Comparison of ENCODE assay signal across 9 mouse cellular contexts in the genomic region with DNA sequence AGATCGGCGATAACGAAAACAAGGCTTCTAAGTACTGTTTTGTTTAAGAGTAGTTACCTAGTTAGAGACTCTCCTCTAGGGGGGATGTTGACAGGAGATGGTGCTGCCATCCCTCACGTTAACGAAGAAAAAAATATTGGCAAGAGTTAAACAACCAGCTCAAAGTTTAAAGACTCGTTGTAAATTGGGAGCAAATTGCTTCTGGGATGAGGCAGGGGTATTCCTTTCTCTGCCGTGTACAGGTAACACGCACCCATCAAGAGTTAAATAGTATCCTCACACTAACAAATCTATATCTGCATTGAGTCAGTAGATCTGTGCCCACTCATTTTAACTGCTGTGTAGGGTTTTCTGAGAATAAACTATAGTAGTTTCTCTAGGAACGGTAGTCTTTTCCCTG. TPM values are rescaled to one million over a fixed set of nuclear protein-coding genes. Genes with fewer than 3 reads are reported as not detected.
DNase-seq lines count a peak whose midpoint lies in the region; ATAC-seq and TF ChIP-seq lines count a peak whose summit lies in the region.
"Had no signal": no experiment of that assay in that cellular context is flagged by ENCODE, and none has a peak within 500 bp of the region (broad histone marks: within the 10 kb centered on the region; RNA-seq: fewer than 3 reads in every experiment).

No protein-coding gene starts in this region.

- H3K4me2 ChIP-seq in neural tube, embryonic 11.5 days (ENCODE audit: low read depth): peak overlapping the region; percentile 72
- peak overlapping the region; percentile 79 for H3K4me2 ChIP-seq in limb, embryonic 14.5 days (replicated peaks; ENCODE audit: low read depth, low read length, severe bottlenecking)
- H3K4me2 ChIP-seq in stomach, embryonic 15.5 days: peak overlapping the region; percentile 66

- H3K27me3 ChIP-seq in cerebellum, adult 2 months (ENCODE audit: control insufficient read depth, insufficient read depth, low read length): no peaks in the 10 kb centered on the region
- no peaks in the 10 kb centered on the region for H3K27me3 ChIP-seq in neural tube, embryonic 11.5 days (ENCODE audit: control insufficient read depth, insufficient read depth, low read length)
- no peaks in the 10 kb centered on the region for H3K27me3 ChIP-seq in limb, embryonic 14.5 days (ENCODE audit: control insufficient read depth, insufficient read depth, low read length)
- no peaks in the 10 kb centered on the region for H3K27me3 ChIP-seq in stomach, embryonic 15.5 days (replicated peaks)

- no peak for TF ChIP-seq POLR2A in cerebellum, adult 2 months (IDR thresholded peaks at IDR 0.05; ENCODE audit: borderline replicate concordance, insufficient read depth, low read length)
- no peak for TF ChIP-seq POLR2A in limb, embryonic 14.5 days (IDR thresholded peaks at IDR 0.05; ENCODE audit: borderline replicate concordance, extremely low read depth, insufficient read depth, insufficient read length)

- H3K9me3 ChIP-seq in neural tube, embryonic 11.5 days (ENCODE audit: control insufficient read depth, low read length): no peaks in the 10 kb centered on the region
- H3K9me3 ChIP-seq in limb, embryonic 14.5 days (ENCODE audit: control insufficient read depth, low read length): no peaks in the 10 kb centered on the region
- no peaks in the 10 kb centered on the region for H3K9me3 ChIP-seq in stomach, embryonic 15.5 days

- H3K27ac ChIP-seq in cerebellum, adult 2 months (ENCODE audit: insufficient read depth, low read length): no peak overlapping the region
- H3K27ac ChIP-seq in neural tube, embryonic 11.5 days (ENCODE audit: low read depth, low read length): peak overlapping the region; percentile 93
- peak overlapping the region; percentile 85 for H3K27ac ChIP-seq in limb, embryonic 14.5 days (replicated peaks; ENCODE audit: low read depth, low read length)
- H3K27ac ChIP-seq in stomach, embryonic 15.5 days: peak overlapping the region; percentile 92

- H3K36me3 ChIP-seq in neural tube, embryonic 11.5 days (ENCODE audit: control insufficient read depth, insufficient read depth, low read length): peaks cover 7% of the 10 kb centered on the region; the same call in 1 of the 2 replicates
- peaks cover 29% of the 10 kb centered on the region for H3K36me3 ChIP-seq in limb, embryonic 14.5 days (ENCODE audit: control insufficient read depth, insufficient read depth, low read length)
- peaks cover 10% of the 10 kb centered on the region for H3K36me3 ChIP-seq in stomach, embryonic 15.5 days

- H3K4me1 ChIP-seq in cerebellum, adult 2 months (ENCODE audit: control insufficient read depth, insufficient read depth, low read length): no peaks in the 10 kb centered on the region
- peaks cover 7% of the 10 kb centered on the region; the same call in 1 of the 2 replicates for H3K4me1 ChIP-seq in neural tube, embryonic 11.5 days (ENCODE audit: control insufficient read depth, insufficient read depth, low read length)
- H3K4me1 ChIP-seq in limb, embryonic 14.5 days (ENCODE audit: control insufficient read depth, insufficient read depth, low read length): peaks cover 8% of the 10 kb centered on the region; the same call in 1 of the 2 replicates
- H3K4me1 ChIP-seq in stomach, embryonic 15.5 days: peaks cover 4% of the 10 kb centered on the region; the same call in 1 of the 2 replicates

- H3K9ac ChIP-seq in neural tube, embryonic 11.5 days (ENCODE audit: low read length): peak overlapping the region; percentile 94
- H3K9ac ChIP-seq in limb, embryonic 14.5 days (ENCODE audit: low read depth, low read length, severe bottlenecking): peak overlapping the region; percentile 90
- H3K9ac ChIP-seq in stomach, embryonic 15.5 days: peak overlapping the region; percentile 97

- WGBS in cerebellum, adult 2 months: 7% methylated on average over 9 of the region's 9 CpGs
- WGBS in neural tube, embryonic 11.5 days: 9% methylated on average over 9 of the region's 9 CpGs
- 8% methylated on average over 9 of the region's 9 CpGs for WGBS in limb, embryonic 14.5 days
- WGBS in stomach, embryonic 15.5 days: 6% methylated on average over 9 of the region's 9 CpGs

- TF ChIP-seq CTCF in cerebellum, adult 2 months (IDR thresholded peaks at IDR 0.05; ENCODE audit: borderline replicate concordance, insufficient read depth, low read depth, low read length): no peak

- H3K4me3 ChIP-seq in cerebellum, adult 2 months (replicated peaks; ENCODE audit: insufficient read depth, low read depth, low read length): peak overlapping the region; percentile 82
- H3K4me3 ChIP-seq in neural tube, embryonic 11.5 days (ENCODE audit: low read depth, low read length): peak overlapping the region; percentile 98
- peak overlapping the region; percentile 92 for H3K4me3 ChIP-seq in limb, embryonic 14.5 days (replicated peaks; ENCODE audit: low read length)
- H3K4me3 ChIP-seq in stomach, embryonic 15.5 days (replicated peaks): peak overlapping the region; percentile 98

- no peak for DNase-seq in cerebellum, adult 2 months
- DNase-seq in cerebellum, adult 18-20 months: no peak
- DNase-seq in neural tube, embryonic 11.5 days (ENCODE audit: low spot score): no peak
- DNase-seq in neural tube, embryonic 10.5 days (ENCODE audit: extremely low spot score, low spot score): no peak
- no peak for DNase-seq in limb, embryonic 14.5 days (ENCODE audit: low spot score)
- no peak for DNase-seq in layer of hippocampus, postnatal 10 days (ENCODE audit: low spot score in 2 of 2)
- DNase-seq in thymus, postnatal 4 days: no peak
- DNase-seq: layer of hippocampus, postnatal 36 days had no signal

- ATAC-seq in neural tube, embryonic 11.5 days (ENCODE audit: insufficient read depth, low FRiP score, low TSS enrichment): no peak
- ATAC-seq in limb, embryonic 14.5 days (ENCODE audit: low FRiP score, low read depth): no peak
- ATAC-seq in stomach, embryonic 15.5 days (ENCODE audit: insufficient read depth, low FRiP score, low read depth): no peak

RNA-seq across cellular contexts. Expression of gene Actl6a, which starts 3.3 kb away (rescaled TPM):
- polyA plus RNA-seq in cerebellum, adult 2 months (2012; rRNA removed): 23.5 and 24.2 TPM in 2 replicates
- polyA plus RNA-seq in neural tube, embryonic 11.5 days (2014; fragmentation: Nextera tagmentation; extraction: Ambion mirVana): 233 and 237 TPM in 2 replicates
- polyA plus RNA-seq in limb, embryonic 14.5 days (2012; rRNA removed): 62.4 and 67.9 TPM in 2 replicates
- 124 and 135 TPM in 2 replicates for polyA plus RNA-seq in limb, embryonic 14.5 days (2014; fragmentation: Nextera tagmentation; extraction: Ambion mirVana)
- polyA plus RNA-seq in stomach, embryonic 15.5 days (2015; fragmentation: Nextera tagmentation; extraction: Ambion mirVana): 126 and 134 TPM in 2 replicates
- total RNA-seq in layer of hippocampus, postnatal 10 days (2021): 10 to 100 TPM; 18.4 to 20.5 TPM

RNA-seq across cellular contexts. Expression of gene Ndufb5, which starts 27.4 kb away (rescaled TPM):
- polyA plus RNA-seq in cerebellum, adult 2 months (2012; rRNA removed): 427 and 491 TPM in 2 replicates
- 280 and 290 TPM in 2 replicates for polyA plus RNA-seq in neural tube, embryonic 11.5 days (2014; fragmentation: Nextera tagmentation; extraction: Ambion mirVana)
- 229 and 243 TPM in 2 replicates for polyA plus RNA-seq in limb, embryonic 14.5 days (2012; rRNA removed)
- 326 and 330 TPM in 2 replicates for polyA plus RNA-seq in limb, embryonic 14.5 days (2014; fragmentation: Nextera tagmentation; extraction: Ambion mirVana)
- polyA plus RNA-seq in stomach, embryonic 15.5 days (2015; fragmentation: Nextera tagmentation; extraction: Ambion mirVana): 288 and 303 TPM in 2 replicates
- total RNA-seq in layer of hippocampus, postnatal 10 days (2021): 100 to 1,000 TPM; 183 to 193 TPM

RNA-seq across cellular contexts. Expression of gene Mrpl47, which starts 28.0 kb away (rescaled TPM):
- 17.1 and 18.5 TPM in 2 replicates for polyA plus RNA-seq in cerebellum, adult 2 months (2012; rRNA removed)
- polyA plus RNA-seq in neural tube, embryonic 11.5 days (2014; fragmentation: Nextera tagmentation; extraction: Ambion mirVana): 38.3 and 42.1 TPM in 2 replicates
- 7.8 and 15.4 TPM in 2 replicates for polyA plus RNA-seq in limb, embryonic 14.5 days (2012; rRNA removed)
- 31.3 and 33.2 TPM in 2 replicates for polyA plus RNA-seq in limb, embryonic 14.5 days (2014; fragmentation: Nextera tagmentation; extraction: Ambion mirVana)
- 30.0 and 38.0 TPM in 2 replicates for polyA plus RNA-seq in stomach, embryonic 15.5 days (2015; fragmentation: Nextera tagmentation; extraction: Ambion mirVana)
- 10 to 100 TPM; 20.7 to 22.1 TPM for total RNA-seq in layer of hippocampus, postnatal 10 days (2021)
